Mouse (Mus musculus): ENCODE measurements around the gene Fam186a.

DNA sequence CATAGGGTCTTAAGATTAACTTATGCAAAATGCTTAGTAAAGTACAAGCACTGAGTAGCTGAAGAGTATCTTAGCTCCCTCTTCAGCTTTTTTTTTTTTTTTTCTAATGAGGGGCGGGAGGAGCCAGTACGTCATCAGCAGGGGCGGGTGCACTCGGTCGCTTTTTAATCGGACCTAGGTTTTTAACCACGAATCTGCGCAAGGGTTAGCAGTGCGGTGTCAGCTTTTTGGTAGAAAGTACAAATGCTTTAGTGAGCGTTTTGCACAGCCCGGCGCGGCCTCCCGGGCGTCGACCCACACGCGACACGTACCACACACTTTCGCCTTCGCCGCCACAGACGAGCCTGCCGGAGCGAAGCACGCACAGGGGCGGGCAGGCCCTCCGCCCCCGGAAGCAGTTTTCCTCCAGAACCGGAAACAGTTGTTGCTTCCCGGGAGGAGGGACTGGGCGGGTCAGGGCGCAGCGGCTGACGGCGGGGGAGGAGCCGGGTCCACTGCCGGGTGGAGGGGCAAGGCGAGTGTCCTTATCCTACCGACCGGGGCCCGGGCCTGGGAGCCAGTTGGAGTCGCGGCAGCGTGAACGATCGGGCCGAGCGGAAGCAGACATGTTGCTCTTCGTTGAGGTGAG is 5.6 kb upstream of the Fam186a start:
- TF ChIP-seq GATA1 (IDR thresholded peaks at IDR 0.05; ENCODE audit: low read depth, low read length) (no peak), CTCF (IDR thresholded peaks at IDR 0.05 in 2 of 3, conservative IDR thresholded peaks at IDR 0.05 in 1 of 3; ENCODE audit: control insufficient read depth in 1 of 3, insufficient read depth in 1 of 3, low read depth in 2 of 3, low read length in 3 of 3, poor library complexity in 1 of 3, severe bottlenecking in 1 of 3) (no peak), RAD21 (IDR thresholded peaks at IDR 0.05; ENCODE audit: low read depth, low read length) (no peak), POLR2A (IDR thresholded peaks at IDR 0.05; ENCODE audit: control insufficient read depth in 1 of 2, insufficient read depth in 1 of 2, low read depth in 1 of 2, low read length in 2 of 2, poor library complexity in 1 of 2) (peak; percentile 93 to 97), EP300 (IDR thresholded peaks at IDR 0.05; ENCODE audit: low read depth in 1 of 2, low read length in 2 of 2) (peak in 1 of 2 experiments; percentile 27; a peak in 1 of 4 replicates), MAFK (IDR thresholded peaks at IDR 0.05; ENCODE audit: borderline replicate concordance, low read depth, low read length) (no peak), MYB (IDR thresholded peaks at IDR 0.05; ENCODE audit: low read depth, low read length) (no peak), CHD1 (IDR thresholded peaks at IDR 0.05; ENCODE audit: low read depth, low read length) (no peak), USF1 (IDR thresholded peaks at IDR 0.05; ENCODE audit: low read depth, low read length) (no peak; the same call in none of the 2 replicates), JUND (IDR thresholded peaks at IDR 0.05; ENCODE audit: low read depth, low read length) (no peak), USF2 (IDR thresholded peaks at IDR 0.05; ENCODE audit: borderline replicate concordance in 1 of 2, insufficient read depth in 1 of 2, low read depth in 1 of 2, low read length in 2 of 2) (no peak), POLR2AphosphoS5 (IDR thresholded peaks at IDR 0.05; ENCODE audit: borderline replicate concordance, low read depth, low read length) (no peak)

Data from MEL (cell line).